Mouse (Mus musculus) cerebellum, postnatal 36 days (tissue): ENCODE data around the gene Clic6.

Experiments used
- DNase-seq, 2 experiments: peaks; one replicate each; pipeline ENCODE4 v3.0.0; 2021 to 2022; ENCODE audit warnings: mixed read lengths in 2 of 2

Gene Clic6

GRCm38 (mm10) chr16:92535258-92535657, 49.7 kb downstream of the Clic6 start:
- DNase-seq, result no peak

- DNase-seq, result no peak
These were observed 52.8 kb downstream of the Clic6 start for GRCm38 (mm10) chr16:92538356-92538755.

GRCm38 (mm10) chr16:92544264-92544663, 58.7 kb downstream of the Clic6 start:
- peak; percentile 14 to 17 for DNase-seq

- DNase-seq, result no peak
These were observed 63.1 kb downstream of the Clic6 start for GRCm38 (mm10) chr16:92548651-92549050.

GRCm38 (mm10) chr16:92551266-92552105, 66.0 kb downstream of the Clic6 start:
- DNase-seq, result no peak

GRCm38 (mm10) chr16:92552106-92552382, 66.5 kb downstream of the Clic6 start:
- no peak for DNase-seq

GRCm38 (mm10) chr16:92552858-92553257, 67.3 kb downstream of the Clic6 start:
- no peak for DNase-seq

GRCm38 (mm10) chr16:92555051-92555450, 69.5 kb downstream of the Clic6 start:
- DNase-seq, result no peak

- peak in 1 of 2 experiments; percentile 9 for DNase-seq
These were observed 79.8 kb downstream of the Clic6 start for GRCm38 (mm10) chr16:92565291-92565690.

- DNase-seq, result peak; percentile 87 to 90
These were observed 80.2 kb downstream of the Clic6 start for GRCm38 (mm10) chr16:92565708-92566107.

GRCm38 (mm10) chr16:92566146-92566545, 80.6 kb downstream of the Clic6 start:
- DNase-seq, result no peak

GRCm38 (mm10) chr16:92571246-92571645, 85.7 kb downstream of the Clic6 start:
- DNase-seq, result no peak

GRCm38 (mm10) chr16:92573193-92573592, 87.7 kb downstream of the Clic6 start:
- DNase-seq, result no peak

- no peak for DNase-seq
These were observed 90.3 kb downstream of the Clic6 start for GRCm38 (mm10) chr16:92575792-92576191.

- no peak for DNase-seq
These were observed 91.8 kb downstream of the Clic6 start for GRCm38 (mm10) chr16:92577381-92577780.

GRCm38 (mm10) chr16:92578915-92579653, 93.5 kb downstream of the Clic6 start:
- no peak for DNase-seq

GRCm38 (mm10) chr16:92580981-92581380, 95.4 kb downstream of the Clic6 start:
- no peak for DNase-seq

- no peak for DNase-seq
These were observed 96.2 kb downstream of the Clic6 start for GRCm38 (mm10) chr16:92581767-92582166.

GRCm38 (mm10) chr16:92587836-92588235, 102.3 kb downstream of the Clic6 start:
- no peak for DNase-seq
